Mouse (Mus musculus) kidney, postnatal 14 days (tissue): ENCODE measurements around the gene Shank1.
"Not testable (repeated sequence)": the region's sequence is repeated elsewhere in the genome, so short reads cannot be mapped to it uniquely, and the experiment has no call there.

ENCODE experiments used
- DNase-seq: peaks from one replicate; pipeline ENCODE4 v3.0.0; 2022; ENCODE audit warnings: mixed read lengths

Gene Shank1

DNA sequence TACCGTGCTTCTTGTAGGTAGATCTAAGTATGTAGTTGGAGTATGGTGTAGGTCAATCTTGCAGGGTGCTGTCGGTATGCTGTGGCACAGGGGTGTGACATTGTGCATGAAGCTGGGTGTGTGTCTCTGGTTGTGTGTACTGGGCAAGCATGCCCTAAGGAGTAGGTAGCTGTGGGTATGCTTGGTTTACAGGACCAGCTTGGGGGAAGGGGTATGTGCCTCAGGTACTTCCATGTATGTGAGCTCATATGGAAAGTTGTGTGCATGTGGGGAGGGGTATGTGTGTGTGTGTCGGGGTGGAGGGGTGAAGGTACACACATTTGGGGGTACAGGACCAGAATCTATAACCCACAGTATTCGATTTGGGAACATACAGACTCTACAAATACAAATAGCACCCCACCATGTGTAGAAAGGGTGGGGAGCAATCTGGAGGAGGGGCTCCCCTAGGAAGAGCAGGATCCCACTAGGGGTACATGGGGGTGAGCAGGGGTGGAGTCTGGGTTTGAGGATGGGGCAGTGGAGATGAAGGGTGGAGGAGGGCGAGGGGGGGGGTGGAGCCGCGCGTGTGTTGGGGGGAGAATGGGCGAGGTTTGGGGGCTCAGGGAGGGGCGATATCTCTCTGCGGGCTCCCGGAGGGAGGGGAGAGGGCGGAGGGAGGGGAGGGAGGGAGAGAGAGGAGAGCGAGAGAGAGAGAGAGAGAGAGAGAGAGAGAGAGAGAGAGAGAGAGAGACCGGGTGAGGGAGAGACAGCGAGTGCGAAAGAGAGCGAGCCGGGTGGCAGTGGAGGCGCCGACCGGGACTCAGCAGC, at the start of gene Shank1:
TSS of gene Shank1 (plus strand) at position 779 of the 810 bp plus-strand sequence.
- DNase-seq, result no peak

- DNase-seq, result no peak
These were observed 49.6 kb upstream of the Shank1 start for GRCm38 (mm10) chr7:44260410-44260809.

GRCm38 (mm10) chr7:44261147-44261546, 48.9 kb upstream of the Shank1 start, which contains the start of gene Gm15517:
Gene Gm15517, plus strand, starts transcription at chr7:44261447.
- no peak for DNase-seq

DNA sequence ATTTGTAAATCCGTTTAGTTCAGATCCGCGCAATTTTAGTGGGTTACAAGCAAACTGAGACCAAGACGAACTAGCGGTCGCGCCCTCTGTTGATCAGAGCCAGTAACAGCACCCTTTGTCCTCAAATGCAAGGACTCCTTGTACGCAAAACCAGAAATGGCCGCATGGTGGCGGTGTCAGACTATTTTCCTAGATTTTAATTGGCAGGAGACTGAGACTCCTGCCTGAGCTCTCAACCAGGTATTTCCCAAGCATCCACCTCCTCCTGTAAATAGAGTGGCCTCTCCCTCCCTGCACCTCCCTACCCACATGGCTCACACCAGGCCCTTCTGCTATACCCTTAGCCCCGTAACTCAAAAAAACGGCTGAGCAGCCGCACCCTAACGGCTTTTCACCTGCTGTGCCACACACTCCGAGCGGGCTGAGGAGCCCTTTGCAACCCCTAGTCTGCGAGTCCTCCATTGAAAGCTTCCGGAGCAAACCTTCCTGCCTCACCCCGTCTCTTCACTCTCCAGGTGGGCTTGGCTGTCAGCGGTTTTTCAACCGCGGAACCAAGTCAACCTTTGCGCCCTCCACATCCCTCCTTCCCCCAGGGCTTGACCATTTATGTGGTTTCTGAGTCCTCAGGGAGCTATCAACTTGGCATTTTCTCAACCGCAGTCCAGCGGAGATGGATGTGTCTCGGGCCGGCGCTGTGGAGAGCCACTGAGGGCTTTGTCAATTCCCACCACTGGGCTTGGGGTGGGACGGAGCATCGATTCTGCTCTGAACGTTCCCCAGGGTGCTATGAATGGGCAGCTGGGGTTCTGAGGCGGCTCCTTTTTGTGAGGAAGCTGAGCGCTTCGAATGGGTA, 47.0 kb upstream of the Shank1 start:
- DNase-seq, result peak; percentile 93

DNA sequence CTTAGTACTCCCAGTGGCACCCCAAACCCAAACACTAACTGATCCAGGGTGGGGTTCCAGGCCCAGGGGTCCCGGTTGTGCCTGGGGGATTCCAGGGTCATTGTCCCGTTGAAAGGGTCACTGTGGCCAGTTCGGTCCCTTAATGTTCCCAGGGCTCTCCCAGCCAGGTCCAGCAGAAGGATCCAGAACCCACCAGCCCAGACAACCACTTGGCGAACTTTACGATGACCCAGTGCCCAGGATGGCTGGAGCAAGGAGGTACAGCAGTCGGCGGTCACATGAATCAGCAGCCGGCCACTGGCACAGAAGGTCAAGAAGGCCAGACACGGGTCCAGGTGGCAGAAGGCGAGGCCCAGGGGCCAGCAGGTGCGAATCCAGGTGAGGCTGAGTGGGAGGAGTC, 41.9 kb upstream of the Shank1 start:
- no peak for DNase-seq

- no peak for DNase-seq
These were observed 40.7 kb upstream of the Shank1 start for GRCm38 (mm10) chr7:44269397-44269796.

- DNase-seq, result no peak
These were observed 38.7 kb upstream of the Shank1 start for GRCm38 (mm10) chr7:44271309-44271708.

DNA sequence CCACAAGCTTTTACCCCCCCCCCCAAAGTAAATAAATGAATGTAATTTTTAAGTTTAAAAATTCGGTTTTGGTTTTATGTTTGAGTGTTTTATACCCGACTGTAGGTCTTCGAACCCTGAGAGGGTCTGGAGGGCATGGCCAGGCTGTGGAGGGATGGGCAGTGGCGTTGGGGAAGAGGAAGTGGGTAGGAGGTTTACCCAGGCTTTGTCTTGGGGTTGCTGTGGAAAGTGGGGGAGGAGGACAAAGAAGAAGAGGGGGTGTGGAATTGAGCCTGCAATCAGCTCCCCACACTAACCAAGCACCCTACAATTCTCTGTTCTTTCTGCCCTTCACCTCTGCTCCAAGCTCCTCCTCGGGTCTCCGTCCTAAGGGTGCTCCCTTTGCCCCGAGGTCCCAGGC, 37.5 kb upstream of the Shank1 start:
- DNase-seq, result no peak

DNA sequence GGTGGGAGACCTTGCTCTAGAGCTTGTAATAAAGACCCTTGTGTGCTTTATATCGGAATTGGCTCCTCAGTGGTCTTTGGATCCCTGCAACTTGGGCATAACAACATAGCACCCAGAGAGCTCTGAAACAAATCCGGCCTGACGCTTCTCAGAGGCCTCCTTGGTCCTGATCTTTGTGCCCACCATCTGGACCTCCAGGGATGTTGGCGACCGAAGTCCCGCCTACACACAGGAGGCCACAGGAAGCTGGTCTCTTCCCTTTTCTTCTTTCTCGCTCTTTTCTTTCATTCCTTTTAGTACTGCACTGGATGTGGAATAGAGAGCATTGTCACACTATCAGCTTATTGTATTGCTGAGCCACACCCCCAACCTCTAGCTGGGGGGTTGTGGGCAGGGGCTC, 36.6 kb upstream of the Shank1 start:
- DNase-seq, result no peak

DNA sequence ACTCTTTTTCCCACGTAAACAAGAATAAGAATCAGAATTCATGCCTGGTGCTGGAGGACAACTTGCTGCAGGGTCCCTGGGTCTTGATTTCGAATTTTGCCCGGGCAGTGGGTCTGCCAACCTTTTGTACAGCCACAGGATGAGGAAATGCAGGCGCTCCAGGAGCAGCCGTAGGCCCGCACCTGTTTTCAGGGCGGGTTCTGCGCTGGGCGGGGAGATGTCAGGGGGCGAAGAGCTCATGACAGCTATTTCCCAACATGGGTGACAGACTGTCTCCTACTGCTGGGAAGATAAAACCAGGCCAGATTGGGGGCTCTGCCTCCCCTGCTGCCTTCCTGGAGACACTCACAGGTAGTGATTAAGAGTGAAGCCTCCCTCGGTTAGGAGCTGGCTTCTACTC, 36.0 kb upstream of the Shank1 start:
- no peak for DNase-seq

DNA sequence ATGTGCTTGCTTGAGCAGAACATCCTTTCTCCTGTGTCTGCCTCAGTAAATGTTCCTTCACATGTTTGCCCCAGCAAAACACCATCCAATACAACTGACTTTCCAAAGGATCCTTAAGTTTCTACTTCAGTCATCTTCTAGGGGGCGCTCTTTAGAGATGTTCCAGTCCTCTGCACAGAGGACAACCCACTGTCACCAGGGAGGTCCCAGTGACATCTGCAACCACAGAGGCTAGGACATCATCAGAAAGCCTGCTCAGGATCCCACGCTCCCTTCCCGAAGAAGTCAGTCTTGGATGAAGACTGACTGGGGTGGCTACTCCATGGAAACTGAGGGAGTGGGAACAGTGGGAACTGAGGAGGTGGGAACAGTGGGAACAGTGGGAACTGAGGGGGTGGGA, 34.5 kb upstream of the Shank1 start:
- DNase-seq, result no peak

- no peak for DNase-seq
These were observed 33.4 kb upstream of the Shank1 start for GRCm38 (mm10) chr7:44276461-44277249.

GRCm38 (mm10) chr7:44277250-44277622, 32.8 kb upstream of the Shank1 start:
- no peak for DNase-seq

GRCm38 (mm10) chr7:44280959-44281358, 29.1 kb upstream of the Shank1 start:
- no peak for DNase-seq

DNA sequence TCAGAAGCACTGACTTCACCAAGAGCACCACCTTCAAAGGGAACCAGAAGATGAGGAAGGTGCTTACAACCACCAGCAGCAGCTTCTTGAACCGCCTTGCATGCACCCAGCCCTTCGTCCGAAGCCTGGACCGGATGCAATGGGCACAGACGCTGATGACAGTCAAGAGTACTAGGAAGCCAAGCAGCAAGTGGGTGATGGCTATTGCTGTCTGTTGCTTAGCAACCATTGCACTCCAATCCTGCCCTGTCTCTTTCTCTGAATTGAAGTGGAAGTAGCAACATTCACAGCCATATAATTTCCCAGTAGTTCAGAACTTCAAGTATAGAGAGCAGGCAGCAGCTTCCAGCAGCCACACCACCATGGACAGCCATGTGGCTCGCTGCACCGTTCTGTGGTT, 28.5 kb upstream of the Shank1 start:
- no peak for DNase-seq

DNA sequence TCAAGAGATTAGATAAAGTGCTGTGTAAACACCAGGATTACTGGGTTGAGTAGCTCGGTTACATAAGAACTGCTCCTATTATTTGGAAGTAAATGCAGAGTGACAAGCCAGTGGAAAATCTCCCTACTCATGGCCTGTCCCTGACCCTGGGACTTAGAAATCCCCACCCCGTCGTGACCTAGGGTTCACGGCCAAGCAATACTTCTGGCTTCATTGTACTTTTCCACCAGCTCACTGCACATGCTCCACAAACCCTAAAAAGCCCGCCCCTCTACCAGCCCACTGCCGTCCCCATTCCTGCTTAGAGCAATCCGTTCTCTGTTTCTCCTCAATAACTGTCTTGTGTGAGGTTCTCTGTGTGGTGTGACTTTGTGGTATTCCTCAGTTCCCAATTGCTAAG, 22.3 kb upstream of the Shank1 start:
- no peak for DNase-seq

DNA sequence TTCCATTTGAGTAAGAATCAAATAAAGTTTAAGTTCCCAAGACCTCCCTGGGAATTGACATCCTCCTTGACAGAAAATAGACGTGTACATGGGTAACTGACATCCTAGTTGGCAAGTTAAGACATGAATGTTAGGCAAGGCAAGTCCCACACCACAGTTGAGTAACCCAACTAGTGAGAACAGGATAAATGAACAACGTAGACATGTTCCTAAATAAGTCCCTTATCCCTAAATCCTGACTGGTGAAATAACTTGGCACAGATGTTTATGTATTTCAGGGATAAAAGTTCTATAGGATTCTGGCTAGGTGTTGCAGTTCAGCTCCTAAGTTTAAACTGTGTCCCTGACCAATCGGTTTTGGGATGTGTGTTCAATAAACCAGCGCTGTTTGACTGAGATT, 19.1 kb upstream of the Shank1 start:
- DNase-seq, result no peak

- no peak for DNase-seq
These were observed 18.6 kb upstream of the Shank1 start for GRCm38 (mm10) chr7:44291418-44291817.

DNA sequence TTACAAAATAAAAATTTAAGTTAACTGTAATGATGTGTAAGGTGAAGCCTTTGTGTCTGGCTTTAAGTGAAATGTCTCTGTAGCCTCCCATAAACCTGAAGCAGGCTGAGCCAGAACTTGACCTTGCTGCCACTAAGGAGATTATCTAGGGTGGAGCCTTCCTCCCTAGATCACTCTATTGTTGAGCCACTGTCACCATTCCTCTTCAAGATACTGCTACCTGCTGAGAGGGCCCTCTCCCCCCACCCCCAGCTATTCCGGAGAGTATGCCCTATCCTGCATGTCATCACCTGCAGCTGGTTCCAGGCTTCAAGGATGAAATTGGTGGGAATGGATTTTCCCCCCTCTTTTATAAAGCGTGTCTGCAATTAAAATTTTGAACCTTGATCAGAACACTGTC, 12.6 kb upstream of the Shank1 start:
- not testable (repeated sequence) for DNase-seq

- no peak for DNase-seq
These were observed 6.4 kb upstream of the Shank1 start for GRCm38 (mm10) chr7:44303346-44304340.

- no peak for DNase-seq
These were observed 5.6 kb upstream of the Shank1 start for GRCm38 (mm10) chr7:44304463-44304774.
